Mouse (Mus musculus) stomach, adult 2 months (tissue): ENCODE results near the gene Eif2b5. TPM values are rescaled to one million over a fixed set of nuclear protein-coding genes. Genes with fewer than 3 reads are reported as not detected.

ENCODE experiments used
- polyA plus RNA-seq: library from polyadenylated mRNA; depleted of rRNA; stranded (reverse); fragments of >200 nt; gene quantifications from 2 replicates; pipeline ENCODE4 v1.2.3, GENCODE M21; 2012; rRNA removed

Gene Eif2b5
- 9.7 and 10.6 TPM in 2 replicates for polyA plus RNA-seq

DNA sequence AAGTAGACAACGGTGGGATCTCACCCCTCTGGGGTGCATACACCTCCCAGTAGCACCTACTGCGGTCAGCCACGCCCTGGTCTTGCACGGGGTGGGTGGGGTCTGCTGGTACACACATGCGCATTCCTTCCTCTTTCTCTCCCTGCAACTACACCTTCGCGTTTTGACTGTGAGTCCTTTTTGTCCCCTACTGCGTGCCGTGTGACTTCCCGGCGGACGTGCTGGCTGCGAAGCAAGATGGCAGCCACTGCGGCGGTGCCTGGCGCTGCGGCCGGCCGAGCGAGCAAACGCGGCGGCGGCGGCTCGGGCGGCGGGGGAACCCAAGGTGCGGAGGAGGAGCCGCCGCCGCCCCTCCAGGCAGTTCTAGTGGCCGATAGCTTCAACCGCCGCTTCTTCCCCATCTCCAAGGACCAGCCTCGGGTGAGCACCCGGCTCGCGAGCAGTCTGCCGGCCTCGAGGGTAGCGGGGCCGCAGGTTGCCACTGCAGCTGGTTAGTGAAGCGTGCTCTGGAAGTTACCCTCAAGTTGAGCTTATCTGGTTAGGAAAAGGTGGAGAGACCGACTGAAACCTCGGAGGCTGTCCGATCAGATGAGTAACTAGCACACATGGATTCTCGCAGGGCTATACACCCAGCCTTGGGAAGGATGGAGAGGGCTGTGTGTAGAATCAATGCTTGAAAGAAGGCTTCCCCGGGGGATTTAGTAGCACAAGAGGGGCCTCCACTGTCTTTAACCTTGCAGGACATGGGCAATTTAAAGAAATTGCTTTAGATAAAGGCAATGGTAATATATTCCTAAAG is at the start of gene Eif2b5:
Eif2b5 (plus strand) TSS at position 141 of the 799 bp plus-strand sequence.

DNA sequence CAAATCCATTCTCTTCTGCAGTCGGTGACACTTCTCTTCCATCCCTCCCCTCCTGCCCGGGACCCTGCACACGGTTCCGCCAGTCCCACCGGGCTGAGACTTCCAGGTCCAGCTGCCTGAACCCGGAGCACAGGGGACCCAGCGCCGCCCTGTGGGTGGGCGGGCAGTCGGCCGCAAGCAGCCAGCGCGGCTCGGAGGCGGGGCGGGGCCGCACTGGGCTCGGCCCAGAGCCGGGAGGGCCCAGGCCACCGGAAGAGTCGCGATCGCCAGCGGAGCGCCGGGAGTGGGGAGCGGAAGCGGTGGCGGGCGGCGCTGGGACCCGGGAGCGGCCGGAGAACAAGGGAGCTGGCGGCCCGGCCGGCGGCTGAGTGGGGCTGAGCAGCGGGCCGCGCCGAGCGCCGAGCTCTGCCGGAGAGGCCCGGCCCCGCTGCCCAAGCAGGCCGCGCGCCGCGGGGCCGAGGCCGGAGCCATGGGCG is 18.1 kb downstream of the Eif2b5 start, which contains the start of gene Dvl3:
Dvl3 (plus strand) TSS at position 257 of the 476 bp plus-strand sequence.

DNA sequence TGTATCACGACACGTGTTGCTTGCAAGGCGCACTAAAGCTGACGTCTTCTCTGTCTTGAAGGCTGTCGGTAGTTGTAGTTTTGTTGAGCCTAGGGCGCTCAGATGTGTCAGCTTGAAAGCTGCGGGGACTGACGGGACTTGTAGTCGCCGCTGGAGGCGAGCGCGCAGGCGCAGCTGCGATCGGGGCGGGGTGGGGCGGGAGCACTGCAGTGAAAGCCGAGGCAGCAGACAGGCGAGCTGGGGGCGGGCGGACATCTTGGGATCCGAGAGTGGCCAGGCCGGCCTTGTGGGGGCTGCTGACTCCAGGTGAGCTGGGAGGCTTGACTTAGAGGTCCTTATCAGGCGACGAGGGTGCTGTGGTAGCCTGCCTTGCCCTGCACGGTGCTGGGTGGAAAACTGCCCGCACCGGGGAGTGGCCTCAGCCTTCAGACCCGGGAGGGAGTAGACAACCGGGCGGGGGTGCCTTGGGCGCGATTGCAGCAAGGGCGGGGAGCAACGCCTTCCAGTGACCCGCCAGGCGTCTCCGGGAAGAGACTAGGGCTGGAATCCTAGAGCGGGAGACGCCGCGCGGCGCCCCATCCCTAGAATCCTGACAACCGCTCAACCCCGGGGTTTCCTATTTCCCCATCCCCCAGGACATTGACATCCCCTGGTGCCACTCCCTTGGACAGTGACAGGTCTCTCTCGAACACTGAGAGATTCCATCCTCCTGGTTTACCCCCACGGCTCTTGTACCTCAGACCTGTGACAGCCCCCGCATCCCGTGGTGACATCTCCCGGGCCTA is 36.9 kb downstream of the Eif2b5 start, which contains the start of gene Ap2m1:
Ap2m1 (plus strand) TSS at position 183 of the 785 bp plus-strand sequence.

DNA sequence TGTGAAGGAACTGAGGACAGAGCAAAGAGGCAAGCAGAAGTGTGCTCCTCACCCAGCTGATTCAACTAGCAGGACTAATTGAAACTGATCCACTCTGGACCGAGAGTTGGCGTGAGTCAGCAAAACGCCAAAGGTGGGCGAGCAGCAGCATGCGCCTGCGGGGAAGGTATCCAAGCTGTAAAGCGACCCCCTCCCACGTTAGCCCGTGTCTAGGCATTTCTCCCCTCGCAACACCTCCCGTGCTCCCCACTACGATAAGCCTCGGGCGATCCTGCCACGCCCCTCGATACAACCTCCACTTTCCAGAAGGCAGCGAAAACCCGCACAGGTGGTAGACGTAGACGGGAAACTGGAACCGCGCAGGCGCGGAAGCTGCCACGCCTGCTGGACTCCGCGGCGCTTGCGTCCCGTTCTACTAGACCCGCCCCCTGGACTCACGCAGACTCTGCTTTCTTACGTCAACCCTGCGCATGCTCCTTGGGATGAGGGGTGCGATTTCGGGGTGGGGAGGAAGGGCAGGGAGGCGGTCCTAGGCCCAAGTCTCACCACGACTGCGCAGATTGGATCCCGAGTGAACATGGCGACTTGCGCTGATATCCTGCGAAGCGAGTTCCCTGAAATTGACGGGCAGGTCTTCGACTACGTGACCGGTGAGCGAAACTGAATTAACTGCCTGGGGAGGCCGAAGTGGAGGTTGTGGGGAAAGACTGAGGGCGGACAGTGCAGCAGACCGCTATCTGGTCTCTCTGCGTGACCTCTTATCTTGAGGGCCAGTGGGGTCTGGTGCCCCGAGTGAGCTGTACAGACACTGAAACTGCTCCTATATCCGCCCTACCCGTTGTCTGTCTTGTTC is 49.7 kb downstream of the Eif2b5 start, which contains the start of gene Abcf3:
Abcf3 (plus strand) TSS at position 482 of the 853 bp plus-strand sequence.

Other genes starting within 250 kb of the Eif2b5 start
- 12.6 and 14.7 TPM in 2 replicates for gene Parl, start 196.4 kb upstream of the Eif2b5 start, polyA plus RNA-seq
- gene Cyp2ab1, start 173.4 kb upstream of the Eif2b5 start, polyA plus RNA-seq, result 0.19 and 0.53 TPM in 2 replicates
- gene Abcc5, start 72.4 kb upstream of the Eif2b5 start, polyA plus RNA-seq, result 21.2 and 31.6 TPM in 2 replicates
- 19.6 and 25.7 TPM in 2 replicates for gene Dvl3, start 18.2 kb downstream of the Eif2b5 start, polyA plus RNA-seq
- gene Ap2m1, start 36.7 kb downstream of the Eif2b5 start, polyA plus RNA-seq, result 164 and 178 TPM in 2 replicates
- gene Abcf3, start 49.8 kb downstream of the Eif2b5 start, polyA plus RNA-seq, result 9.7 and 15.9 TPM in 2 replicates
- 5.4 and 6.0 TPM in 2 replicates for gene Vwa5b2, start 90.7 kb downstream of the Eif2b5 start, polyA plus RNA-seq
- 9.2 and 10.2 TPM in 2 replicates for gene Eef1akmt4, start 112.8 kb downstream of the Eif2b5 start, polyA plus RNA-seq
- 0.11 TPM in 1 of 2 replicates, not detected in the other for gene Gm49333, start 112.8 kb downstream of the Eif2b5 start, polyA plus RNA-seq
- 18.0 and 20.6 TPM in 2 replicates for gene Alg3, start 112.9 kb downstream of the Eif2b5 start, polyA plus RNA-seq
- gene Camk2n2, start 122.5 kb downstream of the Eif2b5 start, polyA plus RNA-seq, result 5.6 and 9.2 TPM in 2 replicates
- 0.17 and 1.1 TPM in 2 replicates for gene Ece2, start 131.0 kb downstream of the Eif2b5 start, polyA plus RNA-seq
- gene Psmd2, start 152.8 kb downstream of the Eif2b5 start, polyA plus RNA-seq, result 19.8 and 23.2 TPM in 2 replicates
- gene Eif4g1, start 169.5 kb downstream of the Eif2b5 start, polyA plus RNA-seq, result 180 and 189 TPM in 2 replicates
- 4.4 and 8.1 TPM in 2 replicates for gene Fam131a, start 194.4 kb downstream of the Eif2b5 start, polyA plus RNA-seq
- gene Polr2h, start 218.8 kb downstream of the Eif2b5 start, polyA plus RNA-seq, result 2.1 and 3.3 TPM in 2 replicates
- 40.6 and 44.8 TPM in 2 replicates for gene Clcn2, start 218.9 kb downstream of the Eif2b5 start, polyA plus RNA-seq
- gene Chrd, start 234.3 kb downstream of the Eif2b5 start, polyA plus RNA-seq, result 4.4 TPM in 2 replicates
- 1.5 and 1.6 TPM in 2 replicates for gene Thpo, start 235.7 kb downstream of the Eif2b5 start, polyA plus RNA-seq